Mouse (Mus musculus) testis, postnatal 10 days (tissue): ENCODE results near the gene 4931406C07Rik.
"Not testable (repeated sequence)": the region's sequence is repeated elsewhere in the genome, so short reads cannot be mapped to it uniquely, and the experiment has no call there.

Experiments
- DNase-seq: peaks from one replicate; pipeline ENCODE4 v3.0.0; 2021; ENCODE audit warnings: low spot score

The 4931406C07Rik gene

GRCm38 (mm10) chr9:15306398-15307119 lies at the start of gene 4931406C07Rik:
Gene 4931406C07Rik (minus strand): TSS chr9:15306448.
- DNase-seq = no peak

- no peak for DNase-seq
Observed at GRCm38 (mm10) chr9:15349925-15350324, 43.7 kb upstream of the 4931406C07Rik start.

GRCm38 (mm10) chr9:15337776-15338175 lies 31.5 kb upstream of the 4931406C07Rik start:
- DNase-seq = no peak

GRCm38 (mm10) chr9:15318170-15318742 lies 12.0 kb upstream of the 4931406C07Rik start:
- DNase-seq = no peak

- no peak for DNase-seq
Observed at GRCm38 (mm10) chr9:15317223-15318169, 11.2 kb upstream of the 4931406C07Rik start.

GRCm38 (mm10) chr9:15316296-15316695 lies 10.0 kb upstream of the 4931406C07Rik start:
- DNase-seq = not testable (repeated sequence)

GRCm38 (mm10) chr9:15314619-15315018 lies 8.4 kb upstream of the 4931406C07Rik start:
- DNase-seq = no peak

- no peak for DNase-seq
Observed at GRCm38 (mm10) chr9:15313633-15314032, 7.4 kb upstream of the 4931406C07Rik start.

GRCm38 (mm10) chr9:15312054-15312735 lies 5.9 kb upstream of the 4931406C07Rik start:
- no peak for DNase-seq

GRCm38 (mm10) chr9:15310179-15310578 lies 3.9 kb upstream of the 4931406C07Rik start:
- DNase-seq = no peak

- no peak for DNase-seq
Observed at GRCm38 (mm10) chr9:15309425-15309824, 3.2 kb upstream of the 4931406C07Rik start.

- DNase-seq = no peak
Observed at GRCm38 (mm10) chr9:15308254-15308653, 2.0 kb upstream of the 4931406C07Rik start.

GRCm38 (mm10) chr9:15307257-15307656 lies 1.0 kb upstream of the 4931406C07Rik start:
- no peak for DNase-seq

GRCm38 (mm10) chr9:15305503-15306397 lies 498 bp downstream of the 4931406C07Rik start, which contains the start of gene Taf1d:
Gene Taf1d (plus strand): TSS chr9:15306214.
- peak; percentile 100 for DNase-seq

- no peak for DNase-seq
Observed at GRCm38 (mm10) chr9:15302881-15303280, 3.4 kb downstream of the 4931406C07Rik start.

- not testable (repeated sequence) for DNase-seq
Observed at GRCm38 (mm10) chr9:15302006-15302405, 4.2 kb downstream of the 4931406C07Rik start.

GRCm38 (mm10) chr9:15301399-15301798 lies 4.8 kb downstream of the 4931406C07Rik start:
- DNase-seq = peak; percentile 51

- DNase-seq = no peak
Observed at GRCm38 (mm10) chr9:15300056-15300455, 6.2 kb downstream of the 4931406C07Rik start.

- no peak for DNase-seq
Observed at GRCm38 (mm10) chr9:15298451-15298850, 7.8 kb downstream of the 4931406C07Rik start.

- DNase-seq = no peak
Observed at GRCm38 (mm10) chr9:15297112-15297511, 9.1 kb downstream of the 4931406C07Rik start.

- DNase-seq = no peak
Observed at GRCm38 (mm10) chr9:15289251-15289650, 17.0 kb downstream of the 4931406C07Rik start.
